Mouse (Mus musculus): ENCODE results near the gene Whrn.

Whrn gene

GRCm38 (mm10) chr4:63405683-63406082 is 90.1 kb downstream of the Whrn start:
- DNase-seq = no peak

- peak; percentile 77 to 80 for DNase-seq
Measured at GRCm38 (mm10) chr4:63405051-63405450, 90.7 kb downstream of the Whrn start.

- peak; percentile 68 to 70 for DNase-seq
Measured at GRCm38 (mm10) chr4:63404205-63404604, 91.6 kb downstream of the Whrn start.

- peak; percentile 73 to 74 for DNase-seq
Measured at GRCm38 (mm10) chr4:63403040-63403959, 92.5 kb downstream of the Whrn start, which contains the start of gene Akna. Gene Akna, minus strand, starts transcription at chr4:63403354.

DNA sequence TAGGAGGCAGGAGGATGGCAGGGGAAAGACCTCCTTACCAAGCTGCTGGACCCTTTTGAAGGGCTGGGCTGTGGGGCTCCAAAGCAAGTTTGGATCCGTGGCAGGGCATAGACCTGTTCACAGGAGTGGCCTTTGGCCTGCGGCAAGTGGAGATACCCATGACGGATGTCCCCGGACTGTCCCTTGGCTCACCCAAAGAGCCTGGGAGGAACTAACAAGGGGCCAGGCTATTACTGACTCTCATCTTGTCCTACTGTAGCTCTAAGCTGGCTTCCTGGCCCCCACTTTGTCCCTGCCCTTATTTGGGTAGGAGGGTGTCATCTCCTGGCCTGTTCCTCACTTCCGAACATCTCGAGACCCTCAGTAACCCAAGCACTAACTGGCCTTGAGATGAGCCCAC is 93.2 kb downstream of the Whrn start:
- DNase-seq = peak in 1 of 2 experiments; percentile 36

DNA sequence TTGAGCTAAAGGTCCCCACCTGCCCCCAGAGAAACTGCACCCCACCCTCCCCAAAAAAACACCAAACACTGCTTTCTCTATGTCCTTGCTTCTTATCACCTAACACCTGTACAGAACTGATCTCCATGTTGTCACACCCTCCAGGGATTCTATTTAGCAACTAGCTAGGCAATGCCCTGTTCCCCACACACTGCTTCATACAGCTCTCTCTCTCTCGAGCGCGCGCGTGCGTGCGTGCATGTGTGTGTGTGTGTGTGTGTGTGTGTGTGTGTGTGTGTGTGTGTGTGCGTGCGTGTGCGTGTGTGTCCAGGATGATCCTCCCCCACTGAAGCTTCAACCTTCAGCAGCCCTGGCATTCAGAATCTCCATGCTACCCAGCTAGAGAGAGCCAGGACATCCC is 93.7 kb downstream of the Whrn start:
- DNase-seq = peak; percentile 26 to 28

DNA sequence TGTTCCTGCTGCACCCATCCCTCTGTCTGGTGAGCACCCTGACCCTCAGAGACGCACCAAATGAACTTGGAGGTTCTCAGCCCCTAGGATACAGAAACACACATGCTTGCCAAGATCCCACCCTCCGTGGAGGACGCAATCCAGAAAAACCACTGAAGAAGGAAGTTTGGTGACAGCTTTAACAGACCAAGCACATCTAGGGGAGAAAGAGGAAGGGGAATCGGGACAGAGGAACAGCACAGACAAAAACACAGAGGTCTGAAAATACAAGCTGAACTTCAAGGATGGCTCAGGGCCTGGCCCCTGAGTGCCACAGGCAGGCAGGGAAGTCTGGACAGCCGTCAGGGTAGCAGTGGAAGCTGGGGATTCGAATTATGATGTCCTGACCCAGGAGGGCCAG is 94.2 kb downstream of the Whrn start:
- DNase-seq = peak in 1 of 2 experiments; percentile 28

- DNase-seq = peak; percentile 57 to 59
Measured at GRCm38 (mm10) chr4:63400541-63401306, 95.1 kb downstream of the Whrn start.

DNA sequence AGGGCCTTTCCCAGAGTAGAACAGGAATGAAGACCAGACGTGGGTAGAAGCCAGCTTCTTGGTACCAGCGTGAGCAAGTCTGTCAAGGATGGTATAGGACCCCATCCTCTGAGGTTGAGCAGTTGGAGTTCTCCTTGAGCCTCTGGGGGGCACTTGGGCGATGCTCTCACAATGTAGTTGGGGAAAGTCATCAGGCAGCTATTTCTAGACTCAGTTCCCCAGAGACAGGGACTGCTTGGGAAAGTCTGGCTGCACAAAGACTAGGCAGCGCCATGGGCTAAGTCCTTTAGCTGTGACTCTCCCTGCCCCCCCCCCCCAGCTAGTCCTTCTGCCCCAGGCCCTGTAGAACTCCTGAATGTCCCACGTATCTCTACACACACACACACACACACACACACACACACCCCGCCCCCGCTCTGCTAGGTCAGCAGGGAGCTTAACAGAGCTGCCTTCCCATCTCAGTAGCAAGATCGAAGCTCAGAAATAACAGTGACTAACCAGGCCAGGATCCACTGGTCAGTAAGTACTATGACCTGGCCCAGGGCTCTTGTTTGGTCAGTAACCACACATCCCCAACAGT is 96.0 kb downstream of the Whrn start:
- DNase-seq = no peak

- DNase-seq = peak; percentile 79 to 81
Measured at GRCm38 (mm10) chr4:63398854-63399609, 96.8 kb downstream of the Whrn start.

DNA sequence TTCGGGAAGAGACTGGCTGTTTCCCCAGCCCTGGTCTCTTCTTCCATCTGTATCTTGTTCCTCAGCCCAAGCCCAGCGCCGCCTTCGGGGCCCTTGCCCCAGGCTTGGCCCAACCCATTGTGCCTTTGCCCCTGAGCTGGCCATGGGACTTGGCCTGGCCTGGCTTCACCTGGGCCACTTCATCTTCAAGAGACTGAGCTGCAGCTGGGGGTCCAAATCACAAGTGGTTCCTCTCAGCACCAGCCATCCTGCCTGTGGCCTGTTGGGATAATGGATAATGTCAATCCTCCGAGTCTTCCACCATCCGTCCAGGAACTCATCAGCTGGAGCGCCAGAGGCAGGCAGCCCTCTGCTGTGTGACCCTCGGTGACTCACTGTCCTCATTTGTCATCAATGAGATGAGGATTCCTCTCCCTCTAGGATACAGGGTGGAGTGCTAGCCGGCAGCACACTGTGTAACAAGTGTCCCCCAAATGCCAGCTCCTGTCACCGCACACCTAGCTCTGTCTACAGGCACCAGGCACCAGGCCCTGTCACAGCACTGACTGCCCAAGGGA is 97.7 kb downstream of the Whrn start:
- no peak for DNase-seq

DNA sequence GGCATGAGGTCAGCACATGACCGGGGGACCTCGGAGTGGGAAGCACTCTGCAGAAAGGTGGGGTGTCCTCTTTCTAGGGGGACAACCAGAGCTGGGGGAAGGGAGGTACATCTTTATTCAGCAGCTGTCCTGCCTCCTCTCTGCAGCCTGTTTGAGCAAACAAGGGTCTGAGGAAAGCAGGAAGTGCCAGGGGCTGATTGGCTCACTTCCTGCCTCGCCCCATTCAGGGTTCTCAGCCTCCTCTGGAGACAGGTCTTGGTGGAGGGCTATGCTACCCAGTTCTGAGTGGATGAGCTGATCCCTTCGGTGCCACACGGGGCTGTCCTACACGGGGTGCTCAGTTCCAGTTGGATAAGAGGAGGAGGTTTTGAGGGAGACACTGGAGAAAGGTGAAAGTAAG is 104.5 kb downstream of the Whrn start:
- peak in 1 of 2 experiments; percentile 49 for DNase-seq

DNA sequence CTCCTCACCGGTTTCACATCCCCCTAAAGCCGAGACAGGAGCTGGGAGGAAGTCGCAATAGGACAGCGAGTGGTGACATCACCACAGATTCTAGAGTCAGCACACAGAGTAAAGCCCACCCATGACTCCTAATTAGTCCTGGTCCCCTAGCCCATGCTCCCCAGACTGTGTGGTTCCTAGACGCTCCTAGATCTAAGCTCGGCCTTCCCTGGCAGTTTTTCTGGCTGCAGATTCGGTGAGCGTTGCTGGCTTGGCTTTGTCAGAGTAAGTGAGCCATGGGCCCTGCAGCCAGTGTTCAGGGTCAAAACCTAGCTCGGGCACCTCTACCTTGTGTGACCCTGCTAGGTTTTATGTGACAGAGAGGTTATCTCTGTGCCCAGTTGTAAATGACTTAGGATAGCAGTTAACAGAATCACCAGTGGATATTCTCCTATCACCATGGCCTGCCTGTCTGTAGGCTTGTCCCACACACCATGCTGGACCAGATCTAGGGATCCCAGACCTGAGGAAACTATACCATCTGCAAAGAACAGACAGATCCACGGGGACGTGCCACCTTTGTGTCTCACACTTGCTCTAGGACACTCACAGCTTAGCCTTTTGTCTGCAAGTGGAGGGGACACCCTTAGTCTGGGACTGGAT is 105.8 kb downstream of the Whrn start:
- peak; percentile 48 to 56 for DNase-seq

GRCm38 (mm10) chr4:63389121-63389886 is 106.5 kb downstream of the Whrn start:
- DNase-seq = peak; percentile 54 to 56

DNA sequence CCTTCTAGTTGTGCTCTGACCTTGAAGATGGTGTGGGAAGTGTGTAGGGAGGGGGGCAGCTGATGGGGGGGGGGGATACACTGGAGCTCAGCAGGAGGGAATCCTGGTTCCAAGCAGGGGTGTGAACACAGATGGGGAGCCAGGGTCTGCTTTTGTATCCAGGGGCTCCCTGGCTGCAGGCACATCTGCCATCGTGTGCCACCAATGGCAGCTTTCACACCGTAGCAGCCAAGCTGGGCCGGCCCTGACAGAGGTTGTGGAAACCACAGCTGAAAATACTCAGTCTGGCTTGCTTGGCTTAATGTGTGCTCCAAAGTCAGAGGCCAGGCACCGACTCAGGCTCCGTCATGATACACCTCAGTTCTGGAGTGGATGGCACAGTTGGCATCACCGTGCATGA is 107.8 kb downstream of the Whrn start:
- DNase-seq = no peak

DNA sequence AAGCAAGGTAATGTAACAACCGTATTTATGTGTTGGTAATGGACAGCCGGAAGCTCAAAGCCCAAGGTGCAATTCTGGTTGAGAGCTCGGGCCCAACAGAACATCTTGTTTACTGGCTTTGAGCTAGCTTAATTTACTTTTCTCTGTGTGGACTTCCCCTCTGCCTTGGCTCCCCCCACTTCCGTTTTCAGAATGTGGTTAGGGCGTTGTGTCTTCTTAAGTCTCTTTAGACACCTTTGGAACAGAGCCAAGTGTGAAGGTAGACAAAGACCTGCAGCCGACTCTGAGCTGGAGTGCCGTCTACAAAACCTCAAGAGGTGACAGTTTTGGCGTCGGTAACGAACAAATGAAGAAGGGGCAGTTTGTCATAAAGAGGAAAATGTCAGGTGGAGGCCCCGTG is 110.0 kb downstream of the Whrn start:
- peak; percentile 84 to 88 for DNase-seq

- DNase-seq = peak in 1 of 2 experiments; percentile 9
Measured at GRCm38 (mm10) chr4:63385253-63385652, 110.5 kb downstream of the Whrn start.

DNA sequence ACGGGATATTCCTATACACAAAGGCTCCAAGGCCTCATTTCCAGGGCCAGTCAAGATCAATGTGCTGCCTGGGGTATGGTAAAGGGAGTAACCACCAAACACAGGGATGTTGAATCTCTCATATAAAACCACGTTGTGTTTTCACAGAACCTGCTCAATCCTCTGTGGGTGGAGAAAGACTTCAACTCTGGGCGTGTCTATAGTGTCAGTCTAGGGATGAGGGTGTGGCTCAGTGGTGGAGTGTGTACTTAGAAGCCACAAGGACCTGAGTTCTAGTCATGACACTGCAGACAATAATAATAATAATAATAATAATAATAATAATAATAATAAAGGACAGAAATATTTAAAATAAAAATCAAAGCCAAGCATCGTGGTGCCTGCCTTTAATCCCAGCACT is 111.5 kb downstream of the Whrn start:
- DNase-seq = no peak

DNA sequence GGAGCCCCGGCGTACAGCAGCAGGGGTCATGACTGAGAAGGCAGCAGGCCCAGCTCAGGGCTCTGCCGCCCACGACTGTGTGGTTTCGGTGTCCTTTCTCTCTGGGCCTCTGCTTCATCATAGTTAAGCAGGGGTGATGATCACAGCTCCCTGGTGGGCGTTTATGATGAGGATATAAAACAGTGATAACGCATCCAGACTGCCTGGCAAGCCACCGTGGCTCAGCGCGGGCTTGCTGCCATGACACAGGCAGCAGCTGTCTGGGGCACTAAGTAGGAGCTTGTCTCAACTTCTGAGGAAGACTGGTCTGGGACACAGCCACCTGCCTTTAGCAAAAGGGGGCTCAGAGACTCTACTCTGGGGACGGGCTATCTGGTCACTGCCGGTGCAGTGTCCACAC is 112.3 kb downstream of the Whrn start:
- DNase-seq = no peak

- no peak for DNase-seq
Measured at GRCm38 (mm10) chr4:63382676-63383369, 113.0 kb downstream of the Whrn start.

Data from B cell, adult 2 months (primary cell).